Mouse (Mus musculus) bone marrow macrophage, adult 2 months (primary cell): ENCODE measurements at regions not wholly inside any gene's neighbourhood (a gene's known extent, or its start where the extent isn't known, plus 50 kb on each side); places are given as distances from the start of the nearest gene placed in this dataset.

Experiments
- CTCF ChIP-seq: IDR thresholded peaks from 2 replicates; pipeline ENCODE4 v1.5.1; 2012; ENCODE audit warnings: low read depth, mild to moderate bottlenecking, low read length, moderate library complexity
- POLR2A ChIP-seq: IDR thresholded peaks from 2 replicates; pipeline ENCODE4 v1.6.1; 2012; ENCODE audit warnings: mild to moderate bottlenecking, low read depth, low read length, borderline replicate concordance

- TF ChIP-seq CTCF (no peak), POLR2A (no peak)
These were observed 77.7 kb upstream of the Tbl1x start for GRCm38 (mm10) chrX:77432846-77433810.
